Mouse (Mus musculus) left cerebral cortex, adult 2 months (tissue): ENCODE measurements at regions not wholly inside any gene's neighbourhood (a gene's known extent, or its start where the extent isn't known, plus 50 kb on each side); places are given as distances from the start of the nearest gene placed in this dataset.
"Not testable (repeated sequence)": the region's sequence is repeated elsewhere in the genome, so short reads cannot be mapped to it uniquely, and the experiment has no call there.

Source experiments
- DNase-seq, 2 experiments: peaks; one replicate each; pipeline ENCODE4 v3.0.0; 2021 to 2022; ENCODE audit warnings: low spot score in 2 of 2, mixed read lengths in 1 of 2; ENCODE audit errors: extremely low spot score in 1 of 2
- H3K27ac ChIP-seq: fragments of 200-600 bp; 2 replicates; pipeline ENCODE4 v1.8.1; 2022
- H3K4me3 ChIP-seq: fragments of 200-600 bp; 2 replicates; pipeline ENCODE4 v1.8.1; 2022
- CTCF ChIP-seq: fragments of 200-600 bp; IDR thresholded peaks from 2 replicates; pipeline ENCODE4 v1.8.1; 2022; ENCODE audit warnings: antibody characterized with exemption, mild to moderate bottlenecking, moderate library complexity
- intact Hi-C: fragments of 180-260 bp; cut with DNase I; formaldehyde crosslinking; loops from one replicate; pipeline ENCODE4 v1.15.1; 2025

DNA sequence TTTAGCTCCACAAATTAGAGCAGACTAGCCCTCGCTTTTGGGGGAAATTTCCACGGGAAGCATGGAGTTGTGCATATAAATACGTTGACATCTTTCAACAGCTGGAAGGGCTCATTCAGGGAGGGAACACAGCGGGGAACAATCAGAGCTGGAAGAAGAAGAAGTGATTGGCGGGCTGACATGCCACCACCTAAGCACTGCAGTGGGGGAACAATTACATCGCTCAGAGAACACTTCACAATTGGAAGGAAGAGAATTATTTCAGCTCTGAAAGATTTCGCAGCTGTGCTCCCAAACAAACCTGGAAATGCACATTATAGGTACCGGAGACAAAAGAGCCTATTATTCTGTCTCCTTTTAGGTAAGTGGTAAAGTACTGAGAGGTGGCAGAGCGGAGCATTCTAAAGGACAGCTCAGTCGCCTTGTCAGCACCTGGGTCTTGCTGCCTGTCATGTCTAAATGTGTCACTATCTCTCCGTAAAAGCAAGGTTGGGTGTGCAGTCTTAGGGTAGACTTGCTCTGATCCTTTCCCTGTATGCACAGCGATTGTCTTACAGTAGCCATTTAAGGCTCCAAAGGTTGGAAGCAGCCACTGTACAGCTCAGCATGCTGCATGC lies 223.6 kb downstream of the Unc5cl start:
- Histone ChIP-seq H3K4me3 (no peak overlapping the region), H3K27ac (no peak overlapping the region)
- no peak for TF ChIP-seq CTCF
- intact Hi-C loops: no loop called here
- no peak for DNase-seq

DNA sequence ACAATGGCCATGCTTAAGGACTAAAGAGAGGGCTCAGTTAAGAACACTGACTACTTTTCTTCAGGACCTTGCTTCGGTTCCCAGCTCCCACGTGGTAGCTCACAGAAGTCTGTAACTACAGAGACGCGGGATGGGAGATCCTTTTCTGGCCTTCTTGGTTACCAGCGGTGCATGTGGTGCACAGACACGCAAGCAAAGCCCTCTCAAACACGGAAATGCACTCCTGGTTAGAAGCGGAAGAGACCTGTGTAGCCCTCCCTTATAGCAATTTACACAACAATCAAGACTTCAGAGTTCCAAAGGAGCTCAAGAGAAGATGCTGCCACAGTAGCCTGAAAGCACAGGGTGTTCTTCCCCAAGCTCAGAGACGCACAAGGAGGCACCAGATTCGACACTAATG lies 225.6 kb downstream of the Unc5cl start:
- H3K4me3 ChIP-seq: no peak overlapping the region
- intact Hi-C loops: no loop called here

DNA sequence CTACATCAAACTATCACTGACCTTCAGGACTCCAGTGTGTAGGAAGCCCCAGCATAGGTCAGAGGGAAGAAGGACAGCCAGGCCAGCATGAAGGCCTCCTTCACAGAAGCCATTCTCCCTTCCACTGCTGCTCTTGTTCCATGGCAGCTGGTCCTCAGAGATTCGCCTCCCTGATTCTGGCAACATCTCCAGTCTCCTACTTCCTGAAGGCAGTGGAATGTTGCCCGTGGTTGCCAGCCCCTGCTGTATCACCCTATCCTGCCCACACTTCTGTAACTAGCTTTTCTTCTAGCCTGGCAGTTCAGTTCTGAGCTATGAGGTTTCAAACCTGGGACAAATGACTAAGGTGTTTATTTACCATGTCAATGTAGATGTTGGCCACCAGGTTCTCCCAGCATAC lies 234.2 kb downstream of the Unc5cl start:
- peak in 1 of 2 experiments; percentile 18 for DNase-seq
- no peak for TF ChIP-seq CTCF
- intact Hi-C loops: no loop called here
- no peak overlapping the region for H3K4me3 ChIP-seq
- H3K27ac ChIP-seq: no peak overlapping the region

More for the DNA sequence above, 225.6 kb downstream of the Unc5cl start:
- TF ChIP-seq CTCF: no peak
- DNase-seq: no peak
- H3K27ac ChIP-seq: no peak overlapping the region

DNA sequence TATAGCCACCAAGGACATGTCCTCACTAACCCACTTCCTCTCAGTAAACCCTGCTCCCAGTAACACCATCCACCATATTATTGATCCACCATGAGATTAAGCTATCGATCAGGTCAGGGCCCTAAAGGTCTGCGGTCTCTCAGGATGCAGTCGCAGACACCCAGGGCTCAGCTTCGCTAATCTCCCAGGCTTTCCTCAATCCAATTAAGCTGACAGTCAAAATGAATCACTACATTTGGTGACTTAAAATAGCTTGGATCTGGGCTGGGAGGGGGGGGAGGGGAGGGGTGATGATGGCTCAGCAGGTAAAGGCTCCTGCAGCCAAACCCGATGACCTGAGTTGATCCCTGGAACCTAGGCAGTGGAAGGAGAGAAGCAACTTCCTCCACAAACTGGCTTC lies 233.7 kb upstream of the Lrfn2 start:
- TF ChIP-seq CTCF: no peak
- Histone ChIP-seq H3K27ac (no peak overlapping the region), H3K4me3 (no peak overlapping the region)
- intact Hi-C loops: no loop called here
- no peak for DNase-seq

DNA sequence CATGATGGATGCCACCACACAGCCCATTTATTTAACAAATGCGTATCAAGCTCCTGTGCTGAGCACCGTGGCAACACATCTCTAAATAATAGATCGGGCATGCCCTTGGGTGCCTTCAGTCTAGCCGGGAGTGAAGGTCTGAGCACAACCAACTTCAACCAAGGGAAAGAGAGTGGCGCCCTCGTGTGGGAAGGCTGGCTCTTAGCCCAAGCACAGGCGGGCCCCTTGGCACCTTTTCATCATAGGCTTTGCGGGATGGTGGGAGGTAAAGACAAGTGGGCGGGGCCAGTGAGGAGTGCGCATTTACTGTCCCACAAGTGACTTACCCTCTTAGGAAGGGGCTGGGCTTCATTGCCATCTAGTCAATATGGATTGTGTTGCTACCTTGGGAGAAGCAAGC lies 231.6 kb upstream of the Lrfn2 start:
- Histone ChIP-seq H3K27ac (no peak overlapping the region), H3K4me3 (no peak overlapping the region)
- TF ChIP-seq CTCF: peak; percentile 8
- no peak for DNase-seq
- intact Hi-C loops: no loop called here

DNA sequence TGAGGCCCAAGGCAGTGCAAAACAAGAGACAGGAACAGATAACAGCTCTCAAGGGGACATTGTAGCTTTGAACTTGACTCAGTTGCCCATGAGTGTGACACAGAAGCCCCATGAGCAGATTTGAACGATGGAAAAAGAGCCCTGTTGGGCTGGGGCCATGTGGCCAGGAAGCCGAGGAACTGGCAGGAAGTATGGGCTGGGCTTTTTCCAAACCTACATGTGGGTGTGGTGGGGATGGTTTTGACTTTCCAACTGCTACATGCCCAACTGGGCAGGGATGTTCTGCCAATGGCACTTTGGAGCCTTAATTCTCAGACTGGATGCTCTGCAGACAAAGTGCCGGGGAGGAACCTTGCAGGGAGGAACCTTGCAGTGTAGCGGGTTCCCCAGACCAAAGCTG lies 211.7 kb upstream of the Lrfn2 start:
- Histone ChIP-seq H3K27ac (no peak overlapping the region), H3K4me3 (no peak overlapping the region)
- intact Hi-C loops: no loop called here
- TF ChIP-seq CTCF: no peak
- no peak for DNase-seq

DNA sequence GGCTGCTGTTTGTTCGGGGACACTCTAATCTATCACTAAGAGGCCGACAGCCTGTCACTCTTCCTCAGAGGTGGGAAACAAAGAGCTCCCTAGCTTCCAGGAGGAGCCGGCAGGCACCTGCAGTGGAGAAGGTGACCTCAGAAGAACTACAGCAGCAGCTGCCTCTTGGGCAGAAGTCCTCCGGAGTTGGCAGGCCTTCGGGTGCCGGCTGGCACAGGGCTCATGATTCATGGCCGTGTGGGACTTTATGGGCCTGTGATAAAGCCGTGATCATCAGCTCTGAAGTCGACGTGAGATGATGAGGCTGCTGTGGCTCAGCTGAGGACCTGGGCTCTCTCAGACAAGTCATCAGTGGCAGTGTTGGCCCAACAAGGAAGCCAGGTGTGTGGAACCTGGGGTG lies 208.9 kb upstream of the Lrfn2 start:
- TF ChIP-seq CTCF: no peak
- Histone ChIP-seq H3K4me3 (no peak overlapping the region), H3K27ac (no peak overlapping the region)
- intact Hi-C loops: no loop called here
- DNase-seq: peak in 1 of 2 experiments; percentile 28

DNA sequence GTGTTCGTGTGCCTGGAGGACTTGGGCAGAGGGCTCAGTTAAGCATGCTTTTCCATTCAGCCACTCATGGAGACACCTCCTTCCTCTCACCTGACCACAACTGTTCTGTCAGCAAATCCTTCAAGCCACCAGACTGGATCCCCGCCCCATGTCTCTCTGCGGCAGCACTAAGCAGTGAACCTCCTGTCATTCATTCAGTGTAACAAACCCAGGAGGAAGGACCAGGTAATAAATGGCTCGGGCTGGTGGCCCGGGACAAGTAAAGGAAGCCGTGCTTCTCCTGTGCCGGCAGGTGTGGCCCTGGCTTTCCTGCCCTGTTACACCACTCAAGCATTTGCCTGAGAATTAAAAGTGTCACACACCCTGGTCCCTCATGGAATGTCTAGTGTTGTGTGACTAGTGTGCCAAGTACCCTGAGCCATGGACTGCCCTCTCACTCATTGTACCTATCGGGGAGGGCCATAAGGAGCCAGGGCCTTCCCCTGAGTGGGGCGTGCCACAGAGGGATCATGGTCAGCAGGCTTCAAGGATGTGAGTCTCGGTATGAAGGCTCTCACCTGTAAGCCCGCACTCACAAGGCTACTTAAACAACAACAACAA lies 207.6 kb upstream of the Lrfn2 start:
- intact Hi-C loops: no loop called here
- Histone ChIP-seq H3K4me3 (no peak overlapping the region), H3K27ac (no peak overlapping the region)
- no peak for TF ChIP-seq CTCF
- DNase-seq: no peak

DNA sequence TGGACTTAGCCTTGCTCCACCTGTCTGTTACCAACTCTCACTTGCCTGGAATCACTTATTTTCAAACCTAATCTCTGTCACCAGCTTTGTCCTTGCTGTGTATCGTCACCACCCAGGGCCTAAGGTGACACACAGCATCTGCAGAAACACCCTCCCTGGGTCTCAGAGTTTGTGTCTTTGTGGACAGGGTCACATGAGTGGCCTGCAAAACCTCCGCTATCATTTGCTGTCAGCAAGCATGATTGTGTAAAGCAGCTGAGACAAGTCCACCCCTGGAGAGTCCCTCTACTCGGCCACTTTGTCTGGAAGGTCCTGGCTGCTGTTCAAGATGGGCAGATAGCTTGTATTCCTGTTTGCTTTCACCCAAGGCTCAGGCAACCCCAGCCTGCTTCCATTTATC lies 205.7 kb upstream of the Lrfn2 start:
- no peak for TF ChIP-seq CTCF
- no peak for DNase-seq
- intact Hi-C loops: no loop called here
- H3K4me3 ChIP-seq: no peak overlapping the region
- no peak overlapping the region for H3K27ac ChIP-seq

DNA sequence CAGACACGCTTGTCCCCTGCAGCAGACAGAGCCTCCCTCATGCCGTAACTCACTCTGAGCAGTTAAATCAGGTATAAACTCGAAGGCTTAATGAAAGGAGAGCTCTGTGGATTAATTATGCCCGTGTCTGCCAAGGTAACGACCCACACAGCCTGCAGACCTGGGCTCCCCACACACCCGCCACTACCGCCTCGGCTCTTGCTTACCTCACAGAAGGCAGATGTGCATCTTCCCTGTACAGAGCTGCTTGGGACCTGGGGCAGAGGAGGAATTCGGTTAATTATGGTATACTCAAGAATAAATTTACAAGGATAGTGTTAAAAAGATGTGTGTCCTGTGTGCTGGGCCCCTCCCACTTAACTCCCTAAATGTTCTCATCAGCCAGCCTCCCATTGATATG lies 198.4 kb upstream of the Lrfn2 start:
- Histone ChIP-seq H3K27ac (no peak overlapping the region), H3K4me3 (no peak overlapping the region)
- no peak for DNase-seq
- intact Hi-C loops: no loop called here
- TF ChIP-seq CTCF: no peak

DNA sequence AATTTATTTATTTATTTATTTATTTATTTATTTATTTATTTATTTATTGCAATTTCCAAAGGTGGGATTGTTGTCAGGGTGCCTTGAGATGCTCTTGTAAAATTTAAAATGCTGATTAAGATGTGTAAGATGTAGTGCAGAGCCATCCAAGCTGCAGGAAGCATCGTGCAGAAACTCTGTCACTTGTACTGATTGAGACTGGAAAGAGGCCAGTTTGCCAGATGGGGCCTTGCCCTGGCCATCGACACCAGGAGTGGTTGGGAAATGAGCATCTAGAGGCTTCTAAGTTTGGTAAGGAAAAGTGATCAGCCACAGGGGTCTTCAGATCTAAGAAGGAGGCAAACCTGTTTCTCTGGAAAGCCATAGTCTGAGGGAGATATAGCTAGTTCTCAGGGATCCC lies 195.0 kb upstream of the Lrfn2 start:
- DNase-seq, intact Hi-C loops, H3K4me3 ChIP-seq, H3K27ac ChIP-seq: not testable (repeated sequence)

DNA sequence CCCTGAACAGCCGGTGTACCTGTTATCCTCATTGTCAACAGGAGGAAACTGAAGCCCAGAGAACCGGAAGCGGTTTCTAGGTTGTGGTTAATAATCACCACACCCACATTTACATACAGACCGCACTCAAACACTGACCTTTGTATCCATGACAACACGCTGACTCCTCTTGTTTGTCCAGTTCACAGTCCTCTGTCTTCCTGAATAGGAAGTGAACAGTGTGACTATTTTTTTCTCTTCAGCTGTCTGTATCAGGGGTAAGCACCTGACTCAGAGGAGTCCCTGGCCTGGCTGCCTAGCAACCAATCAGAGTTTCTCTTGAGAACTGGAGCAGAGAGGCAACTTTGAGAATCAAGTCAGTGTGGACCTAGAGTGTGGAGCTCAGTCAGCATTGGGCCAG lies 193.5 kb upstream of the Lrfn2 start:
- intact Hi-C loops: no loop called here
- H3K4me3 ChIP-seq: no peak overlapping the region
- no peak for TF ChIP-seq CTCF
- no peak for DNase-seq
- no peak overlapping the region for H3K27ac ChIP-seq

DNA sequence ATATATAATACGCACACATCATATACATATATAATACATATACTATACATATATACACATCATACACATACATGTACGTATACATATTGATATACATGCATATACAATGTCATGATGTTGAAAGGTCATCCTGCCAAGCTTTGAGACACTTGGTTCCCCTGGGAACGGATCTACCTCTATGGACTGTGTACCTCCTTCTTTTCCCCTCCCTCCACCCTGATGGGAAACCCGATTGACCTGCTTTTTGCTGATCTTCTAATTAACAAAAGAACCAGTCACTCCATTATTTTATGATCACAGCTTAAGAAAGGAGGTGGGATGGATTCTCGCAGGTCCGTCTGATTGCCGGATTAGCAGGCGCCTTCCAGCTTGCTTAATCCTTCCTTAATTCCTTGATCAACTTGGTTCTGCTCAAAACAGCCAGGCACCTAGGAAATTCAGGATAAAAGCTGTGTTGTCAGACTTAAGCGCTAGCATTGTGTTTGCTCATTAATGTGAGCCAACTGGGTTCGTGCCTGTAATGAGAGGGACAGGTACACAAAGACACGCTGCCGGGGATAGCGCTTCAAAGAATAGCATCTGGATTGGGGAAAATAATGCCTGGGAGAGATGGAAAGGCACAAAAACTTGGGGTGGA lies 189.3 kb upstream of the Lrfn2 start:
- intact Hi-C loops: no loop called here
- TF ChIP-seq CTCF: no peak
- no peak overlapping the region for H3K27ac ChIP-seq

More for the DNA sequence above, 189.3 kb upstream of the Lrfn2 start:
- no peak overlapping the region for H3K4me3 ChIP-seq
- no peak for DNase-seq
